Mouse (Mus musculus): ENCODE measurements around the gene Kcnip2.
"Not testable (repeated sequence)": the region's sequence is repeated elsewhere in the genome, so short reads cannot be mapped to it uniquely, and the experiment has no call there.

The Kcnip2 gene

DNA sequence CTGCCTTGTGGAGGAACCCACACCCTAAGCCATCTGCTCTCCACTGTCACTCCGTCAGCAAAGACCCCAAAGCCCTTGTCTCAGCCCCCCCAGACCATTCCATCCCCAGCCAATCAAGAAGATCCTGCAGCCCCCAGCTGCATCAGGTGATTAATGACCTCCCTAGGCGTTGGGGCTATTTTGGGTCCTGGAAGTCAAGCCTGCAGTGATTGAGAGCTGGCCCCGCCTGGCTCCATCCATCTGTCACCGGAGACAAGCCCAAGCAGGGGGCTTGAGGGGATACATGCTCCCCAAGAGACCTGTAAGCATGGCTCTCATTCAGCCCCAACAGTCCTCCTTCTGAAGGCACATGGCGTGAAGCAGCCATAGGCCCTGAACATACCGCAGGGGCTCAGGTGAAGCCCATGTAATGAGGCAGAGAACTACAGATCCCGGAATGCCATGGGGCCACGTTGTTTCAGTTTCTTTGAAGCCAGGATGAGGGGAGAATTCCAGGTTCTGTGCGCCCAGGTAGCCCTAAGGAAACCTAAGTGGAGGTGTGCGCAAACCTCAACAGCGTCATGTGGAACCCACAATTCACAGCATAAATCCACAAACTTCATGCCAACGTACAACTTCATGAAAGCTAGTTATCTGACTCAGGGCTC is 4.7 kb downstream of the Kcnip2 start:
- DNase-seq (ENCODE audit: low spot score): no peak

DNA sequence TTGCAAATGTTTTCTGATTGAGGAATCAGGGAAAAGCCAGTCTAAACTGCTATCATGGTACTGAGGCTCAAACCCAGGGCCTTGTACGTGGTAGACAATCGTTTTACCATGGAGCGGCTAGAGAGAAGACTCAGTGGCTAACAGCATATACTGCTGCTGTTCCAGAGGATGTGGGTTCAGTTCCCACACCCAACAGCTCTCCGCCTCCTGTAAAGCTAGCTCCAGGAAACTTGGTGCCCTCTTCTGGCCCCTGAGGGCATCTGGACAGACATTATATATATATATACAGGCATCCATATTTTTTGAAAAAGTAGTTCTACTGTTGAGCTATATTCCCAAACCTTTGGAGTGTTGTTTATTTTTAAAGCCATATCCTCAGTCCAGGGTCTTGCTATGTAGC is 8.1 kb downstream of the Kcnip2 start:
- DNase-seq (ENCODE audit: low spot score): no peak

DNA sequence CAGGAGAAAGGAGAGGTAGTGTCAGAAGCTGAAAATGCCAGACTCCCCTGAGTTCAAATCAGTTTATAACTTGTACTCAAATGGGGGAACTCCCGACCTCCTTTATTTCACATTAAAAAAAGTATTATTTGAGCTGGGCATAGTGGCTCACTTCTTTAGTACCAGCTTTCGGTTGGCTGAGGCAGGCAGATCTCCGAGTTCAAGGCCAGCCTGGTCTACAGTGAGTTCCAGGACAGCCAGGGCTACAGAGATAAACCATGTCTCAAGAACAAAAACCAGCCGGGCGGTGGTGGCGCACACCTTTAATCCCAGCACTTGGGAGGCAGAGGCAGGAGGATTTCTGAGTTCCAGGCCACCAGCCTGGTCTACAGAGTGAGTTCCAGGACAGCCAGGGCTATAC is 10.0 kb downstream of the Kcnip2 start:
- not testable (repeated sequence) for DNase-seq (ENCODE audit: low spot score)

DNA sequence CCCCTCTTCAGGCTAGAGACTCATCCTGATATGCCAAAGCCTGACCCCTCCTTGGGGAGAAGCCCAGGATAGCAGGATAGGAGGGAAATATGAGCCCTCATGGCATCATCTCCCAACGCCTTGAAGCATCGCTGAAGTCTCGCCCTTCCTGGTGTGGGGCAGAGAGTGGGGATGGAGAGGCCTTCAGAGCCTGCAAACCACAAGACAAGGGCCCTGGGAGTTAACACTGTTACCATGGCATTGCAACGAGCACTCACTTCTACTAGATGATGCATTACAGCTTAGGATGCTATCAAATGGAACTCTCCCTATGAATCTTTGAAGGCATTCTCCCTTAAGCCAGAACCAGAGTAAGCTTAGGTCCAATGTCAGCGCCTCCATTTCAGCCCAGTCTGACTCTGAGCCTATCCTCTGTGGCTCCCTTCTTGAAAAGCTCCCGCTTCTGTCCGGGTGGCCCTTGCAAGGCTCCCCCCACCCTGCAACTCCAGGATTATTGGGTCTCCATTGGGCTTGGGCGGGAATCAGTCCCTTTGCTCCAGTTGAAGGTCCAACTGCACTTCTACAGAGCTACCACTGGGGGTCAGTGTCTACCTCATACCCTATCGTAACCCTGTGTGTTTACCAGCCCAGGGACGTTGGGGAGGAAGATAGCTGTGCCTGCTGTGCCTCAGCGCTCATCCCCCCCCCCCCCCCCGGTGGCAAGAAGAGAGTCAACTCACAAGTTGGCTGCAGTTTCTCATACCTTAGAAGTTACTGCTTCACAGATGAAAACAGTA is 11.1 kb downstream of the Kcnip2 start:
- no peak for DNase-seq (ENCODE audit: low spot score)

DNA sequence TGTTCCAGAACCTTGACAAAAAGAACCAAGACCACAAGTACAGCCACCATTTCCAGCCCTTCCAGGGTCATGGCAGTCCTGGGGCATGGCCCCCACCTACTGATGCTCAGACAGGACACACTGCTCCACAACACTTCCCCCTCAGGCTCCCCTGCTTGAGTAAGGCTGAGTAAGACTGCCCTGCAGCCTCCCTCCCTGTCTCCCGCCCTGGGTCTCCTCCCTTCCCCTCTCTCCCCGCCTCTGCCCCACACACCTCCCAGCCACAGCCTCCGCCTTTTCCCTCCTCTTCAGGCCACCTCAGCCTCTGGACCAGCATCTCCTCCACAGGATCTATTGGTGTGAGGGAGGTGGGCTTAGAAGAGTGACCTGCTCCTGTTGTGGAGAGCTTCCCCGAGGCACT is 12.5 kb downstream of the Kcnip2 start:
- DNase-seq (ENCODE audit: low spot score): no peak

DNA sequence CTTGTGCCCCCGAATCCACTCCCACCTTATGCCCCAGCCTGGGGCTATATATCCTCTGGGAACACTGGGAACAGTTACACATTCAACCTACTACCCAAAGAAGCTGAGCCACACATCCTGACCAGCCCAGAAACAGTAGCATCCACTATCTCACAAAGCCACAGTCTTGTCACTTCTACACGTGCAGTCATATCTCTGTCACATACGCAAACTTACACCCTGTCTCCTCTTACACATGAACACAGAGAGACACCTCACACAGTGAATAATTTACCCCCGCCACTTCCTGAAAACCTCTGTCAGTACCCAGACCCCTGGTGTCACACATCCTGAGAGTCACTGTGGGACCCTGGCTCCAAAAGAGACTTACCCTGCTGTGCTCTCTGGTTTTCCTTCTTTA is 13.2 kb downstream of the Kcnip2 start:
- DNase-seq (ENCODE audit: low spot score): no peak

DNA sequence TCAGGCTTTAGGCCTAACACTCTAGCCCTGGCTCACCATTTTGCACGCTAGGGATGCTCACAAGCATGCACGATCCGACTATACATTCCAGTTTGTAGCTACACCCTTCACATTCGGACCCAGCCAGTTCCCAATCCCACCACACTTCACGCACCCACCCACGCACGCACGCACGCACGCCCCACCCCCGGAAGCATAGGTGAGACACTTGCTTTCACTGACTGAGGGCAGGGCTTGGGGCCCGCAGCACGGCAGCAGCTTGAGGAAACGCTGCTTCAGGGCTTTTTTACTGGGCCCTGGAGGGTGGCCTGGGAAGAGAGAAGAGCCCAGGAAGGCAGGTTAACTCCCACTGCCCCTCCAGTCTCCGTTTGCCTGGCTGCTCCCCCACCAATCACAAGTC is 19.0 kb downstream of the Kcnip2 start:
- no peak for DNase-seq (ENCODE audit: low spot score)

DNA sequence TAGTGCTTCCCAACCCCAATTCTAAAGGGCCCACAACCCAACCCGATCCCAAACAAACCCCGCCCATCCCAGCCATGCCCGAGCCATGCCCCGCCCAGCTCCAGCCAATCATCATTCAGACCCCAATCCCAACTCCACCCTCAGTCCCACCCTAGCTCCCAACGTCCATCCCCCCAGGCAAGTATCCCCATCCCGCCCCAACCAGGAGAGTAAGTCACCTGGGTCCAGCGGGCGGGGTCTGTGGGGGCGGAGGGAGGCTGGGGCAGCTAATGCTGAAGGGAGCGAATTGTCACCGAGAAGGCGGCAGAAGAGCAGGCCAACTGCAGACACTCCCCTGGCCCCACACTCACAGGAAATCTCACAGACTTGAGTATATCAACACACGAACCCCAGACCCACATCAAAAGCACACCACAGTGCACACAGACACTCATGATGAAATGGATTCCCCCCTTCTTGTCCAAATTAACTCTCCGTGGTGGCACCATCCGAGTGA is 19.8 kb downstream of the Kcnip2 start:
- no peak for DNase-seq (ENCODE audit: low spot score)

DNA sequence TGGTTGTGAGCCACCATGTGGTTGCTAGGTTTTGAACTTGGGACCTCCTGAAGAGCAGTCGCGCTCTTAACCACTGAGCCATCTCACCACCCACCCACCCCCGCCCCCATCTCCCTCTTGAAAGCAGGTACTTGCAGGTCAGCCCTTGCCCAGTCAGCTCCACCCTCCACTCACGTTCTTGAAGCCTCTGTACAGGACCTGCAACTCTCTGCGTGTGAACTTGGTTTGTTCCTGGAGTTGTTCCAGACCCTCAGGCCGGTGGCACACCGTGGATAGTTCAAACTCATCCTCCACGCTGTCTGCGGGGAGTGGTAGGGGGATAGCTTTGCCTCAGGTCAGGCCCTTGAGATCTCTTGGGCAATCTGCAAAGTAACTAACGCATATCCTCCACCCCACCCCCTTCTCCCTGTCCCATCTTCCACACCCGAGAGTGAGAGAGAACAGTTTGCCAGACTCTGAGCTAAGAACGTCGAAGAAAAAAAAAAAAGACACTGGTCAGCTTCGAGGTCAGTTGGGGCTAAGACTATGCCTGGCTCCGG is 20.4 kb downstream of the Kcnip2 start:
- DNase-seq (ENCODE audit: low spot score): no peak

DNA sequence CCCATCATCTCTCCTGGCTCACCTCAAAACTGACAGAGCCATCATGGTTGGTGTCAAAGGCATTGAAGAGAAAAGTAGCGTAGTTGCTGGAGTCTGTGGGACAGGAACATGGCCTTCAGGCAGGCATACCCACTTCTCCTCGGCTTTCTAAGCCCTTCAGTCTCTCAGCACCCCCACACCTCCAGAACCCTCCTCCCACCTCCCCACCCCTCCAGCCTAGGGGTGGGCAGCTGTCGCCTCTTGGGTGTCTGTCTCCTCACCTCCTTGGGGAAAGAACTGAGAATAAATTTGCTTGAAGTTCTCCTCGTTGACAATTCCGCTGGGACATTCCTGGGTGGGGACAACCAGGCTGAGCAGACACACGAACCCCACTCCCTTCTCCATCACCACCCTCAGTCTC is 21.1 kb downstream of the Kcnip2 start:
- no peak for DNase-seq (ENCODE audit: low spot score)

DNA sequence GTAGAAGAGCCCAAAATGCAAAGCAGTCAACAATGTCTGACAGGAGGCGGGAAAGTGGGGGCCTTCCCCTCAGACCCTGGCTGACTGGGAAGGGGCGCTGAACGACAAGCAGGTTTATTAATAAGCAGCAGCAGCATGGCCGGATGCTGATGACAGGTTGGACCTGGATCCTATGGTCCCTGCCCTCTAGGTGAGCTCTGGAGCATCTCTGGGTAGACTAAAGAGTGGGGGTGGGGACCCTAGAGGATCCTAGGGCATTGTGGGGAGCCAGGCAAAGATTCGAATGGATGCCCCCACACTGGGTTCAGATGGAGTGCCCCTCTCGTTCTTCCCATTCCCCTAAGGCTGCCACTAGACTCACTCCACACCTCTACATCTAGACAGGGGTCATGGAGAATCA is 23.5 kb downstream of the Kcnip2 start:
- no peak for DNase-seq (ENCODE audit: low spot score)

DNA sequence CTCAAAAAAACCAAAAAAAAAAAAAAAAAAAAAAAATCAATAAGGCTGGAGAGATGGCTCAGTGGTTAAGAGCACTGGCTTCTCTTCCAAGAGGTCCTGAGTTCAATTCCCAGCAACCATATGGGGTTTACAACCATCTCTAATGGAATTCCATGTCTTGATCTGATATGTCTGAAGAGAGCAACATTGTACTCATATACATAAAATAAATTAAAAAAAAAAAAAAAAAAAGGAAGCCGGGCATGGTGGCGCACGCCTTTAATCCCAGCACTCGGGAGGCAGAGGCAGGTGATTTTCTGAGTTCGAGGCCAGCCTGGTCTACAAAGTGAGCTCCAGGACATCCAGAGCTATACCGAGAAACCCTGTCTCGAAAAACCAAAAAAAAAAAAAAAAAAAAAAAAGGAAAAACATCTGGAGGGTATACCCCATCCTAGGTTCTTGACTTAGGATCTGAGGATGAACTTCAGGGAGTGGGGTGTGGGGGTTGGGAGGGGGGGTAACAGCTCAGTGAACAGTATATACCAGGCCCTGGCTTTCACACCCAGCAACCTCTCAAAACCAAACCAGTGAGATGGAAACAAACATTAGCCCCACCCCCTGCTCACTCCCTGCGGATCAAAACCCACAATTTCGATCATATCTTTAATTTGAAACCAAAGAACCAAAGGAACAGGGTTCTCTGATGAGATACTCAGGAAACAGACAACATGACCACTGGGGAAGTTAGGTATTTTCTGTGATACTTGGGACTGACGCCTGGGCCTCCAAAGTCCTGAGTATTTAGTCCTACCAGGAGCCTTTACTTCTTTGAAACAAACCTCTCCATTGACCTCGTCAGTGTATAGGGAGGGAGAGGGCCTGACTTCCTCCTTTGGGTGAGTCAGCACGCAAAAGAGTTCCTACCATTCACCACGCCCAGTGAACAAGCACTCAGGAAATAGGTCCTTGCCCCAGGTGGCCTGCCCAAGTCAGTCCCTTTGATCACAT is 25.7 kb downstream of the Kcnip2 start:
- no peak for DNase-seq (ENCODE audit: low spot score)

DNA sequence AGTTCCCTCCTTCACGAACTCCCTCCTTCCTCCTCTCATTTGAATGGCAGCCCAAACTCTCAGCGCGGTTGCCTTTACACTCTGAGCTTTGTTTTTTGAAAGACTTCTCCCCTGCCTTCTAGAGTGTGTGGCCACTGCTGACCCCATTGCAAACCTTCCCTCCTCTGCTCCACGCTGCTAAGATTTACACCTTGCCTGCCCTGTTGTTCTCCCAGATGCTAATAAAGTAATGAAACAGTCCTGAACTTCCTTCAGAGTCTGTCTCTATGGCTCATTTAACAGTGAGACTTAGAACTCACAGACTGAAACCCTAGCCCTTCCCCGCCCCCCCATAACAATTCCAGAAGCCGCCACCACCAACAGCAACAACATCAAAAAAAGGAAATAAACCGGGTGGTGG is 26.5 kb downstream of the Kcnip2 start:
- no peak for DNase-seq (ENCODE audit: low spot score)

DNA sequence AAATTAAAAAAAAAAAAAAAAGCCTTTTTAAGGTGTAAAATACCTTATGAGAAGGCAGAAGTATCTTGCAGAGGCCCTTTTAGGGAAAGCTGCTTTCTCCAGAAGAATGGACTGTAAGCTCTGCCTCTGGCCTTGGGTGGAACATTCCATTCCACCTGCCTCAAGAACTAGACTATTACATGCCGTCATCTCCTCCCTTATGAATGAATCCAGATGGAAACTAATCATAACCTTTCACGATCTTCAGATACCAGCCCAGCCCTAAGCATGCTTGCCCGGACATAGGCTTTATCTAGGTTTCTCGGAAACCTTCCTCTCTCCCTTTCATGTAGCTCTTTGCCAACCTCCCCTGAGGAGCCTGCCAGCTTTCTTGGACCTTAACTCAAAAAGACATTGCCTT is 27.5 kb downstream of the Kcnip2 start:
- DNase-seq (ENCODE audit: low spot score): no peak

DNA sequence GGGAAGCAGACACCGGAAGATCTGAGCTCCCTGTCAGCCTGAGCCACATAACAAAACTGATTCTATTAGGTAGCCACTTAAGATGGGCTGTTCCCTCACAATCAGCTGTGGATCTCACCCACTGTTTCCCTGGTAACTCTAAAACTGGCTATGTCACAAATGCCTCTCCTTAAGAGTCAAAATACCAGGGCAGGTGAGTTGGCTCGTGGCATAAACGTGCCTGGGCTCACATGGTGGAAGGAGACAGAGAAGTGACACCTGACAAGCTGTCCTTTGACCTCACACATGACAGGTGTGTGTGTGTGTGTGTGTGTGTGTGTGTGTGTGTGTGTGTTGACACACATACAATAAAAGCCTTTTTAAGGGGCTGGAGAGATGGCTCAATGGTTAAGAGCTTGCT is 28.4 kb downstream of the Kcnip2 start:
- no peak for DNase-seq (ENCODE audit: low spot score)

DNA sequence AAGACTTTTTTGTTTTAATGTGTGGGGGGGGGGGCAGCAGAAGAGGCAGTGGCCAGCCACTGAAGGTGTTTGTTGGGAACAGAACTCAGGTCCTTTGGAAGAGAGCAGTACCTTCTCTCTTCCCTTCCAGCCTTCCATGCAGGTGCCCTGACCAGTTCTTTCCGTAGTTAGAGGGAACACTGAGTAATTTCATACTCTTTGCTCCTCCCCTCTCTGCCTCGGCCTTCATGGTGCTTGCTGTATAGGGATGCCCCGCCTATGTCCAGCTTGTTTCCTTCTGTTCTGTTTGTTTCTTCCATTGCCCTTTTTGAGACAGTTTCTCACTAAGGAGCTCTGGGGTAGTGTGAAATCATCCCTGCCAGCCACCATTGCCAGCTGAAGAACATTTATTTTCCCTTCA is 30.4 kb downstream of the Kcnip2 start:
- no peak for DNase-seq (ENCODE audit: low spot score)

DNA sequence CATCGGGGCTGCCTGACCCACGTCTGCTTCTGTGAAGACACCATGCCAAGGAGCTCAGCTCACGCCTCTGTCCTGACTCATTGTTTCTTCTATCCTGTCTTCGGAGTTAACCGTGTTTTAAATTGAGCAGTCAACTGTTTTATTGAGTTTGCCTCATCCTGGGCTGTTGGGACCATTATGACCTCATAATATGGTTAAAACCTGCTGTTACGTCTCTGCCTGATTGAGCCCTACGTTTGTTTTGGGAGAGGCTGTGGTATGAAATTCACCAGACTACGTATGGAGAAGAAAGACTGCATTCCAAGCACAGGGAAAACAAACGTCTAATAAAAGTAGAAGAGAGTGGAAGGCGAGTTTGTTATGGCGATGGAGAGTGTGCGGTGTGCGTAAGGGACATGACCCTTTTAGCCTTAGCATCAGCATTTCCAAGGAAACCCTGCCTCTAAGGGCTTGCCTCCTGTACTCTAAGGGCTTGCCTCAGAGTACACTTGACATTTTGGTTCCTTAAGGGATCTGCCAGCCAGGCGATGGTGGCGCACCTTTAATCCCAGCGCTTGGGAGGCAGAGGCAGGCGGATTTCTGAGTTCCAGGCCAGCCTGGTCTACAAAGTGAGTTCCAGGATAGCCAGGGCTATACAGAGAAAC is 31.8 kb downstream of the Kcnip2 start:
- DNase-seq (ENCODE audit: low spot score): no peak

DNA sequence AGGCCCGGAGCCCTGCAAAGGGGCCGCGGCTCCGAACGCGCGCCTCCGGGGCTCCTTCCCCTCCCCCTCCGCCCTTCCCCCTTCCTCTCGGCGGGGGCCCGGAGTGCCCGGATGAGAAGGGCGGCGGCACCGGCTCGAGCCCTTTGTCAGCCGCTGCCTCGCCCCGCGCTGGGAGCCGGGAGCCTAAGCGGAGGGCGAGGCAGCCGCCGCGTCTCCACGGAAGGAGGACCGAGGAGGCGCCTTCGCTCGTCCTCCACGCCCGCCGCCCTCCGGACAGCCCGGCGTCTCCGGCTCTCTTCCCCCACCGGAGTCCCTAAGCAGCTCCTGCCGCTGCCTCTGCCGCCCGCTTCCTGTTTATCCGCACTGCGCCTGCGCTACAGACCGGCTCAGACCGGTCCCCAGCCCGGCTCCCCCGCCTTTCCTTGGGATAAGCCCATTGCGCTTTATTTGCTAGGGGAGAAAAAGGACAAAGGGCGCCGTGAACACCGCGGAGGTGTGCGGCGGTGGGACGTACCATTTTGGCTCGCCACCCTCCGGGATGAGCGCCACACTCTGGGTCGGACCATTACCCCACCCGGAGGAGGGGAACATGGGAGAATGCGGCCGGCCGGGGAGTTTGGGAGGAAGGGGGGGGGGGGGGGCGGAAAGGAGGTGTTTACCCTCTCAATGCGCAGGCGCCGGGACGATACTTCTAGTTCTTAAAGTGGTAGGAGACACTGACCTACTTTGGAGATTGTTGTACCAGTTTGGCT is 32.5 kb downstream of the Kcnip2 start, which contains the start of gene Mgea5:
Gene Mgea5, minus strand, starts transcription at position 657 of the 752 bp plus-strand sequence.
- peak; percentile 99 for DNase-seq (ENCODE audit: low spot score)

DNA sequence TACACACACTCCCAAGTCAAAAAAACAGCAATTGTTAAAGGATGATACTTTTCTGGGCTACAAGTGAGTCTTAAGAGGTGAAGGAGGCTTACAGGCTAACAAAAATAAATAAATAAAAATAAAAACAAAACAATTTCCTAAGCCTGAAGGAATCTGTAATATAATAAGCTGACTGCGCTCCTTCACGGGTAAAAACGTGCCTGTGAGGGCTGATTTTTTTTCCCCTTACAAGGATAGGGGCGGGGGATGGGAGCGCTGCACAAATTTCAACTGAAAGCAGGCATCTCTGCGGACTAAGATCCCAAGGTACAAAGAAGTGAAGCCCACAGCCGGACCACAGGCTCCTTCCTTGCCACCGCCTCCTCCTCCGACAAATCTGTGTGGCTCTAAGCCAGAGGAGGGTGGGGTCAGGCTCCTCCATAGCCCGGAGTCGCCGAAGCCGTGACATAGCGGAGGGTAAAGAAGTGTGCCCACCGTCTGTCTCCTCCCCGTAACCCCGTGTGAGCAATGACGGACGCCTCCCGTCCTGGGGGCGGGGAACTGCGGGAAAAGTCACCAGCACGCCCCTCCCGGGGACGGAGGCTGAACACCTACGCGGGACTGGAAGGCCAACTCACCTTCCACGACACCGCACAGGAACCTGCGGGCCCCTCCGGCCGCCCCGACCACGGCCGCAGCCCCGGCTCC is 33.4 kb downstream of the Kcnip2 start:
- DNase-seq (ENCODE audit: low spot score): peak; percentile 83

DNA sequence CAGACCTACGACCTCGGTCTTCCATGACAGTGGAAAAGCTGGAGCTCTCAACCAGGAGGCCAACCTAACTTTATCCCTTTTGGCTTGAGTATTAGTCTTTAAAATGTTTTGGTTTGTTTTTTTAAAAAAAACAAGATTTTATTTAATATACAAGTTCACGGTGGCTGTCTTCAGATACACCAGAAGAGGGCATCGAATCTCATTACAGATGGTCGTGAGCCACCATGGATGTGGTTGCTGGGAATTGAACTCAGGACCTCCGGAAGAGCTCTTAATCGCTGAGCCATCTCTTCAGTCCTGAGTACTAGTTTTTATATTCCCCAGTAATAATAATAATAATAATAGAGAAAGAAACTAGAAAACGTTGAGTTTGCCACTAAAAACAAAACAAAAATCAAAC is 34.2 kb downstream of the Kcnip2 start:
- DNase-seq (ENCODE audit: low spot score): no peak

All from yolk sac, embryonic 10.5 days (tissue).